Mouse (Mus musculus): ENCODE measurements around the gene Hps5.
"Not testable (repeated sequence)": the region's sequence is repeated elsewhere in the genome, so short reads cannot be mapped to it uniquely, and the experiment has no call there.

Hps5 gene

DNA sequence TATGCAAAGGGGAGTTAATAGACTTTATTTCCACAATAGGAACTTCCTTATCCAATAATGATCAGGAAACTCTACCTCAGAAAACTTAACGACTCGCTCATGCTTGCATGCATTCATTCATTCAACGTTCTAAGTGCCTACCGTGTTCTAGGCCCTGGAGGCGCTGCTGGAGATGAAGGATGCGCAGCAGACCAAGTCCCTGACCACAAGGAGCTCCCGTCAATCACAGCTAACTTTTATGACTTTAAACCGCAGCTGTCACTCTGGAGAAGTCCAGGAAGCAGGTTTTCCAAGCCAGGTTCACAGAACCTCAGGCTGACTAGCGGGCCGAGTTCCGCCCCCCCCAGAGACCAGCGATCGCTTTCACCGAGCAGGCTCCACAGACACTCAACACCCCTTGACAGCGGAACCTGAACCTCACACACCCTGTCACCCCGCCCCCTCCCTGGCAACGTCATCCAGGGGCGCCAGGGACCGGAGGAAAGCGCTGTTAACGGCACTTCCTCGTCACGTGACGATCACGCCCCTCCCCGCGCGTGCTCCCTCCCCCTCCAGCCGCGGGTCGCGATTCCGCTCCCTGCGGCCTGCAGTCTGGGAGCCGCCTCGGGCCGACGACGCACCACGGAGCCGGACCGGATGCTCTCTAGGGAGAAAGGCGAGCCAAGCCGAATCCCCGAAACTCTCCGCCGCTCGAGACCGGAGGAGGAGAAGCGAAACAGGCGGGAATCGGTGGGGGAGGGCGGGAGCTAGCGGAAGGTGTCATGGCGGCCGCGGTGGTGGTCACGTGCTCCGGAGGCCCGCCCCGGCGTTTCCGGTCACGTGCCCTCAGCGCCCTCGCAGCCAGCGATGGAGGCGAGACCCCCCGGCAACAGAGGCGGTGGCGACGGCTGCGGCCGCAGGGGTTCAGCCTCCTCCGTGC lies at the start of gene Hps5, which contains the start of gene Gtf2h1:
Gene Hps5, minus strand, starts transcription at position 778 of the 919 bp plus-strand sequence.
Gene Gtf2h1, plus strand, starts transcription at position 817 of the 919 bp plus-strand sequence.
- DNase-seq (ENCODE audit: low read depth, low spot score), result peak; percentile 98

- peak; percentile 91 for DNase-seq (ENCODE audit: low read depth, low spot score)
Observed at GRCm38 (mm10) chr7:46845211-46845977, 49.5 kb upstream of the Hps5 start.

DNA sequence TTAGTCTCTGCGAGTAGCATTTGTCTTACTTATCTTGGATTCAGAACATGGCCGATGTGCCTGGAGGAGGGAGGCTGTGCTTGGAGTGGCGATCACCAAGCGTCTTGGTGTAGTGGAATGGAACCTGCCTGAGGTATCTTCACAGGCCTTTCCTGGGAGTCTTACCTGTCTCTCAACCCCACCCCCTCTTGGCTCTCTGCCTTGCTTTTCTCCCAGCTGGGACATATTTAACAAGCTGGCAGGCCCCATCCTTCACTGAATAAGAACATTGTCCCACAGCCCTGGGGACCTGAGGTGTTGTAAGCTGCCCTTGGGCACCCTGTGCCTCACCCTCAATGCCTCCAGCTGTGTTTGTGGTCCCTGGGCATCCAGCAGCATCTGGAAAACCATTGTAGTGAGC lies 47.7 kb upstream of the Hps5 start:
- no peak for DNase-seq (ENCODE audit: low read depth, low spot score)

- DNase-seq (ENCODE audit: low read depth, low spot score), result no peak
Observed at GRCm38 (mm10) chr7:46842278-46842677, 46.4 kb upstream of the Hps5 start.

DNA sequence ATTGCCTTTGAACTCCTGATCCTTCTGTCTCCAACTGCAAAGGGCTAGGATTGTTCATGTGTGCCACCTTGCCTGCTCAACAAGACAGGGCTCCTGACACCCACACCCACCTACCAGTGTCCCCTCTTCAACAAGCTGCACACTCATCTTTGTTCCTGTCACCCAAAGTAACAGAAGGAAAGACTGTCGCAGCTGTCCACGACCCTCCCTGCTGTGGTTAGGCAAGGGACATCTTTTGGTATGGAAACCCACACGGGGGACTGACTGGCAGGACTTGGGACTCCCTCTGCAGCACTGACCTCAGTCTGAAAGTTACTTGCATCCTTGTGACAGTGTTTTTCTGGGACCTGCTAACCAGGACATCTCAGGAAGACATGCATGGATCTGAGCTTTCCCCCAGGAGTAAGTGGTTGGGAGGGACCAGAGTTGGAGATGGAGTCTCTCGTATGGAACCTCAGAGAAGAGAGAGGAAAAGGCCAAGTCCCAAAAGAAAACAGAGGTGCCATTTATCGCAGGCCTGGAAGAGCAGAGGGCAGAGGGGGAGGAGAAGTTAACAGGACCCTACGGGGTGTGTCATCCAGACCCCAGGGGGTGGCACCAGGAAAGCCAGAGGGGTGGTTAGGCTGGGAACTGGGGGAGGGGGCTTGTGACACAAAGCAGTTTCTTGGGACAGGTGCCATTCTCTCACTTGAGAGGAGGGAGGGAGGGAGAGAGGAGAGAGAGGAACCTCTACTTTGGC lies 45.1 kb upstream of the Hps5 start, which contains the start of gene Ldha:
Gene Ldha, plus strand, starts transcription at position 689 of the 739 bp plus-strand sequence.
- DNase-seq (ENCODE audit: low read depth, low spot score), result no peak

DNA sequence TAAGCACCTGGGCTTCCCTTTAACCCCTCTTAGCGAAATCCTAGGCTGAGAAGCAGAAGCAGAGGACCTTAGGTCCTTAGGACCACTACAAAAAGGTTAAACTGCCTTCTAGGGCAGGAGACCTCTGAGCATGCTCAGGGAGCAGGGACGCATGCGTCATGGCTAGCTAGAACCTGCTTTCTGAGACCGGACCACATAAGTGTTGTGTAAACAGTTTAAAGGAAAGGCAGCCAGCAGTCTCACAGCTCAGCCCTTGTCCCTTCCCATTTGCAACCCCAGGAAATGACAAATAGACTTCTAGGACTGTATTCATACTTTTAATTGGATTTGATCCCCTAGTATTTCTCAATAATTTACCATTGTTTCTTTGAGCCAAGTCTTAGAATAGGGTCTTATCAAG lies 44.5 kb upstream of the Hps5 start:
- no peak for DNase-seq (ENCODE audit: low read depth, low spot score)

- DNase-seq (ENCODE audit: low read depth, low spot score), result no peak
Observed at GRCm38 (mm10) chr7:46839861-46840260, 44.0 kb upstream of the Hps5 start.

- no peak for DNase-seq (ENCODE audit: low read depth, low spot score)
Observed at GRCm38 (mm10) chr7:46839446-46839845, 43.6 kb upstream of the Hps5 start.

GRCm38 (mm10) chr7:46838891-46839302 lies 43.0 kb upstream of the Hps5 start:
- peak; percentile 80 for DNase-seq (ENCODE audit: low read depth, low spot score)

- DNase-seq (ENCODE audit: low read depth, low spot score), result peak; percentile 58
Observed at GRCm38 (mm10) chr7:46838104-46838671, 42.3 kb upstream of the Hps5 start.

GRCm38 (mm10) chr7:46837073-46837472 lies 41.2 kb upstream of the Hps5 start:
- DNase-seq (ENCODE audit: low read depth, low spot score), result no peak

DNA sequence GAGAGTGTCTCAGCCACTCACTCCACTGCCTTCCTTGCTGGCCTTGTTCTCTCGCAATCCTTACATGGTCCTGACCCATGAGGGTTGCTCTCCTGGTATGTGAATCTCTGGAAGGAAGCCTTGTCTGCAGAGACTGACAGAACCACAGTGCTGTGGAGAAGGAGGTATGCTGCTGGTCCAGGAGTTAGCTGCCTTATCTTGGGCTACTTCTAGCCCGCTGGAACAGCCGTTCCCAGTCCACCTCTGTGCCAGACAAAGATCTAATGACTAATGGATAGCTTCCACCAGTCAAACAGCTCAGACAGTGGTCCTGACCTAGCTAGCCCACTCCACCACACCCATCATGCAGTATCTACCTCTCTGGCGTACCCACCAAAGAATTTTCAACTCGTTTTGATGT lies 40.5 kb upstream of the Hps5 start:
- no peak for DNase-seq (ENCODE audit: low read depth, low spot score)

DNA sequence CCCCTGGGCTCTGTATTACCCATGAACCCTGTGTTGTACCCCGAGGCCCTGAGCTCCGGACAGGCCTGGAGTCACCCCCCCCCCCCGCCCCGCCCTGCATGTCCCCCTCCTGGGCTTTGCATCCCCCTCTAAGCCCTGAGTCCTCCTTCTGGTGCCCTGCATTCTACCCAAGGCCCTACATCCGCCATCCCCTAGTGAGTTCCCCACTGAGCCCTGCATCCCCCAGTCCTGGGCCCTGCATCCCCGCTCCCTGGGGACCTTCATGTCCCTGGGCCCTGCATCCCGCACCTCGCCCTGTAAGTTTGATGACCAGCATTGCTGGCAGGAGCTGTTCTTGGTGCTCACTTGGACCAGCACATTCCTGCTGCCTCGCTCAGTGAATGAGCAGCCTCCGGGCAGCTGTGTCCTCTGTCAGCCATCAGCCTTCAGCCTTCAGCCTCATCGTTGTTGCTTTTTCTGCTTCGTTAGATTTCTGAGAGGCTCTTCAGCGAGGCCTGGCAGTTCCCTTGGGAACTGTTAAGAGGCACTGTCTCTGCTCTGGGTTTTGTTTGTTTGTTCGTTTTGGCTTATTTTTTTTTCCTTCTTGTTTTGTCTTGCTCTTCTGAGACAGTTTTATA lies 39.2 kb upstream of the Hps5 start:
- DNase-seq (ENCODE audit: low read depth, low spot score), result no peak

- DNase-seq (ENCODE audit: low read depth, low spot score), result no peak
Observed at GRCm38 (mm10) chr7:46833670-46834255, 37.9 kb upstream of the Hps5 start.

DNA sequence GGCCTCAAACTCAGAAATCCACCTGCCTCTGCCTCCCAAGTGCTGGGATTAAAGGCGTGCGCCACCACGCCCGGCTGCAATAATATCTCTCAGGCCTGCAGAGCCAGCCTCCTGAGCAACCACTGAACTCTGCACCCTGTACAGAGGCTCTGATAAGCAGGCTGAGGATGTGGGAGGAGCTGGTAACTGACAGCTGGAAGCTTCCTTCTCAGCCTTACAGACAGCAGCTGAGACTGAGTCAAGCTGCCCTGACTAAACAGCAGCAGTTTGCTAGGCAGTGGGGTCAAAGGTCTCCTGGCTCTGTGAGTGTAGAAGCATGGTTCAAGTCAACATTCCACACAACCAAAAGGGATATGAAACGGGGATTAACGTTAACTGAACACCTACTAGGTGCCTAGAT lies 37.4 kb upstream of the Hps5 start:
- no peak for DNase-seq (ENCODE audit: low read depth, low spot score)

- not testable (repeated sequence) for DNase-seq (ENCODE audit: low read depth, low spot score)
Observed at GRCm38 (mm10) chr7:46832112-46832810, 36.4 kb upstream of the Hps5 start.

DNA sequence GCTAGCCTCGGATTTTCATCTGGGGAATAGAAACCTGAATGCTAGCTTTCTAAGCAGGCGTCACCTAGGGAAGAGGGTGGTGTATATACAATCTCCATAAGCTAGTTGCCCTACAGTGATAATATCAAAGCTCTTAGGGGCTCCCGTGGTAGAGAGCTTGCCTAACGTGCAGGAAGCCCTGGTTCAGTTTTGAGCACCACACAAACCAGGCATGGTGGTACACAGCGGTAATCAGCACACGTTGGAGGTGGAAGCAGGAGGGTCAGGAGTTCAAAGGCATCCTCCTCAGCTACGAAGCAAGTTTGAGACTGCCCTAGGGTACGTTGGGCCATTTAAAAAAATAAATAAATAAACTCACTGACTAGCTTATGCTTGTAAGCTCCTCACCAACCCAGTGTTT lies 35.8 kb upstream of the Hps5 start:
- no peak for DNase-seq (ENCODE audit: low read depth, low spot score)

GRCm38 (mm10) chr7:46830799-46831590 lies 35.1 kb upstream of the Hps5 start:
- no peak for DNase-seq (ENCODE audit: low read depth, low spot score)

- DNase-seq (ENCODE audit: low read depth, low spot score), result peak; percentile 32
Observed at GRCm38 (mm10) chr7:46829911-46830310, 34.0 kb upstream of the Hps5 start.
